Comparison of ENCODE assay signal across 8 mouse cellular contexts in genomic region chr12:89383254-89383653, GRCm38 (mm10).
A peak's percentile ranks its signal among the peaks of the same experiment; 100 is the strongest.
DNase-seq lines count a peak whose midpoint lies in the region; ATAC-seq and TF ChIP-seq lines count a peak whose summit lies in the region.

No protein-coding gene starts in this region.

- no peak overlapping the region for H3K4me2 ChIP-seq in hindbrain, embryonic 15.5 days

- H3K27me3 ChIP-seq in hindbrain, embryonic 15.5 days = no peaks in the 10 kb centered on the region
- H3K27me3 ChIP-seq in hindbrain, embryonic 10.5 days (ENCODE audit: insufficient read depth, poor library complexity, severe bottlenecking) = no peaks in the 10 kb centered on the region
- H3K27me3 ChIP-seq in E14TG2a.4 (ENCODE audit: insufficient read depth, low read length) = no peaks in the 10 kb centered on the region

- H3K27ac ChIP-seq in hindbrain, embryonic 15.5 days (replicated peaks) = no peak overlapping the region
- no peak overlapping the region for H3K27ac ChIP-seq in hindbrain, embryonic 10.5 days
- no peak overlapping the region for H3K27ac ChIP-seq in cortical plate, adult 2 months (ENCODE audit: insufficient read depth, low read length)

- H3K36me3 ChIP-seq in hindbrain, embryonic 15.5 days = no peaks in the 10 kb centered on the region
- no peaks in the 10 kb centered on the region for H3K36me3 ChIP-seq in hindbrain, embryonic 10.5 days
- no peaks in the 10 kb centered on the region for H3K36me3 ChIP-seq in E14TG2a.4 (ENCODE audit: insufficient read depth, low read length)

- ATAC-seq in hindbrain, embryonic 15.5 days (ENCODE audit: low FRiP score, low read depth) = peak; percentile 66; the same call in 1 of the 2 replicates
- peak; percentile 90 for ATAC-seq in megakaryocyte progenitor cell, adult 5-6 weeks (replicated peaks; ENCODE audit: poor library complexity)

- no peak for DNase-seq in hindbrain, embryonic 10.5 days (ENCODE audit: low spot score)
- DNase-seq in adrenal gland, adult 2 months = no peak
- no peak for DNase-seq in urinary bladder, postnatal 36 days (ENCODE audit: low spot score in 2 of 2)
- no peak for DNase-seq in yolk sac, embryonic 10.5 days (ENCODE audit: low spot score)

- H3K9ac ChIP-seq in hindbrain, embryonic 15.5 days = no peak overlapping the region

- H3K4me3 ChIP-seq in hindbrain, embryonic 15.5 days = no peak overlapping the region
- H3K4me3 ChIP-seq in hindbrain, embryonic 10.5 days = no peak overlapping the region
- H3K4me3 ChIP-seq in E14TG2a.4 (replicated peaks; ENCODE audit: low read length) = no peak overlapping the region
- no peak overlapping the region for H3K4me3 ChIP-seq in cortical plate, adult 2 months (ENCODE audit: insufficient read depth, low read length)

- no peak for TF ChIP-seq POLR2A in cortical plate, adult 2 months (IDR thresholded peaks at IDR 0.05; ENCODE audit: extremely low read depth, insufficient read depth, low read length)

- no peaks in the 10 kb centered on the region for H3K9me3 ChIP-seq in hindbrain, embryonic 15.5 days
- H3K9me3 ChIP-seq in hindbrain, embryonic 10.5 days = no peaks in the 10 kb centered on the region
- H3K9me3 ChIP-seq in E14TG2a.4 (ENCODE audit: low read length) = no peaks in the 10 kb centered on the region

- 20% methylated on average over 3 of the region's 3 CpGs for WGBS in hindbrain, embryonic 15.5 days
- WGBS in hindbrain, embryonic 10.5 days = 23% methylated on average over 3 of the region's 3 CpGs

- H3K4me1 ChIP-seq in hindbrain, embryonic 15.5 days (replicated peaks) = no peaks in the 10 kb centered on the region
- no peaks in the 10 kb centered on the region; the same call in 1 of the 2 replicates for H3K4me1 ChIP-seq in hindbrain, embryonic 10.5 days (replicated peaks)
- no peaks in the 10 kb centered on the region for H3K4me1 ChIP-seq in E14TG2a.4 (replicated peaks; ENCODE audit: low read depth, low read length)
- H3K4me1 ChIP-seq in cortical plate, adult 2 months (ENCODE audit: control insufficient read depth, insufficient read depth, low read length) = peaks cover 2% of the 10 kb centered on the region; the same call in 1 of the 2 replicates

- TF ChIP-seq CTCF in E14TG2a.4 (conservative IDR thresholded peaks at IDR 0.05; ENCODE audit: low read length) = peak; percentile 37
- peak; percentile 44; the same call in 1 of the 2 replicates for TF ChIP-seq CTCF in cortical plate, adult 2 months (IDR thresholded peaks at IDR 0.05; ENCODE audit: extremely low read depth, insufficient read depth, low read length)
